Mouse (Mus musculus) liver, adult (tissue): ENCODE data around the gene Hps1.

Experiments
- GATA4 ChIP-seq: IDR thresholded peaks from 2 replicates; pipeline ENCODE4 v1.6.1; 2014; ENCODE audit warnings: mild to moderate bottlenecking, low read length; ENCODE audit not compliant: insufficient replicate concordance

The Hps1 gene

GRCm38 (mm10) chr19:42779531-42780155 lies at the start of gene Hps1:
Gene Hps1 (minus strand): TSS chr19:42779978.
- no peak for TF ChIP-seq GATA4

- TF ChIP-seq GATA4, result no peak
These were observed 49.4 kb upstream of the Hps1 start for GRCm38 (mm10) chr19:42829196-42829595.

- no peak for TF ChIP-seq GATA4
These were observed 48.1 kb upstream of the Hps1 start for GRCm38 (mm10) chr19:42827843-42828242.

- no peak for TF ChIP-seq GATA4
These were observed 40.3 kb upstream of the Hps1 start for GRCm38 (mm10) chr19:42820109-42820508.

DNA sequence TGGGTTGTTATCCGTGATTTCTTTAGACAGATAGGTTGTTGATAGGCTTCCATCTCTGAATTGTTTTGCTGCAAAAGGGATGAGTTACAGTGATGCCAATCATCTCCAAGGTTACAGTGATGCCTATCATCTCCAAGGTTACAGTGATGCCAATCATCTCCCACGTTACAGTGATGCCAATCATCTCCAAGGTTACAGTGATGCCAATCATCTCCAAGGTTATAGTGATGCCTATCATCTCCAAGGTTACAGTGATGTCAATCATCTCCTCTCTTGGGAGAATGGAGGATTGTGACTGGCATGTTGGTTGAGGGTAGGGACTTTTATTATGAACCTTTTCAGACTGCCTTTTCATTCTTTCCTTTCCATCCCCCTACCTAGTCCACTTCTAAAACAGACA lies 38.0 kb upstream of the Hps1 start:
- TF ChIP-seq GATA4, result no peak

DNA sequence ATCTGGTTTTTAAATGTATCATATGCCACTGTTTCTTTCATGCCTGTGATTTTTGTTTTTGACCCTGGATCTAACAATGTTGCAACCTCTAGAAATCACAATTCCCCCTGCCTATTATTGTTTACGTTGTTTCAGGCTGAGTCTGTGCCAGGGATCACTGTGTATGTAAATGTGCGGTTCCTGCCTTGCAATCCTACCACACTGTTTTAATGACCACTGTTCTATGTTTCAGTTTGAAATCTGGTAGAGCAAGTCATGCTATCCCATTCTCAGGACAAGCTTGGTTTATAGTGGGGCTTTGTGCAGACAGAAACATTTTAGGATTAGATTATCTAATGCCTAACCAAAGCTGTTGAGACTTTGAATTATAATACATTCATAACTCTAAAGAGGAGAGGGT lies 36.5 kb upstream of the Hps1 start:
- TF ChIP-seq GATA4, result no peak

DNA sequence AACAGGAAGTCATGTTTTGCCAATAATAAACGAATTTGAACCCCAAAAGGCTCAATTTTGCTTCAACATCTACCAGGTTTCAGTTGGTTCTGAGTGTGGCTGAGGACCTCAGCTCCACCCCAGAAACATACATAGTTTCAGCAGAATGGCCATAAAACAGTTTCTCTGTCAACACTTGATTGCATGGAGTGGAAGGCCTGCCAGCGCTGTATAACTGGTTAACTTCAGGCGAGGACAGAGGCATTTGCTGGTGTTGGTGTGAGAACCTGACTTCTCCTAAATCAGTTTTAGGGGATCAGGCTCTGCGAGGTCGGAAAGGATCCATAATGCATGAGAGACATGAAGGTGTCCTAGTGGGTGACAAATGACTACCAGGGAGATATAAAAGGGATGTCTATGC lies 30.4 kb upstream of the Hps1 start:
- TF ChIP-seq GATA4, result no peak

DNA sequence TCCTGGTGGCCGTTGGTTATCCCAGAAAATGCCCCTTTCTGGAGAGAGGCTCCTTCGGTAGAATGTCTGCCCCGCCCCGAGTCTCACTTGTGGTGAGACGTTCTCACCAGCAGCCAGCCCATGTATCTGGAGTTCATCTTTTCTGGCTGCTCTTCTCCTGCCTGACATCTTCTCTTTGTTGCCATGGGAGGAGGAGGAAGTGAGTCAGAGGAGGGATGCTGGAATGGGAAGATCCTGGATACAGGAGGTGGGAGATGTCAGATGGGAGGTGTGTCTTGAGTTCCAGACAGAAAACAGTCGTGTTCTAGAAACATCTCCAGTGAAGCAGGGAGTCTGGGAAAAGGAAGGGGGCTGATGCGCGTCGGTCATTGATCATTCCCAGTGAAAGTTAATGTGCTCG lies 29.7 kb upstream of the Hps1 start:
- TF ChIP-seq GATA4, result no peak

GRCm38 (mm10) chr19:42797866-42798265 lies 18.1 kb upstream of the Hps1 start:
- TF ChIP-seq GATA4, result no peak

- no peak for TF ChIP-seq GATA4
These were observed 16.0 kb upstream of the Hps1 start for GRCm38 (mm10) chr19:42795801-42796200.

DNA sequence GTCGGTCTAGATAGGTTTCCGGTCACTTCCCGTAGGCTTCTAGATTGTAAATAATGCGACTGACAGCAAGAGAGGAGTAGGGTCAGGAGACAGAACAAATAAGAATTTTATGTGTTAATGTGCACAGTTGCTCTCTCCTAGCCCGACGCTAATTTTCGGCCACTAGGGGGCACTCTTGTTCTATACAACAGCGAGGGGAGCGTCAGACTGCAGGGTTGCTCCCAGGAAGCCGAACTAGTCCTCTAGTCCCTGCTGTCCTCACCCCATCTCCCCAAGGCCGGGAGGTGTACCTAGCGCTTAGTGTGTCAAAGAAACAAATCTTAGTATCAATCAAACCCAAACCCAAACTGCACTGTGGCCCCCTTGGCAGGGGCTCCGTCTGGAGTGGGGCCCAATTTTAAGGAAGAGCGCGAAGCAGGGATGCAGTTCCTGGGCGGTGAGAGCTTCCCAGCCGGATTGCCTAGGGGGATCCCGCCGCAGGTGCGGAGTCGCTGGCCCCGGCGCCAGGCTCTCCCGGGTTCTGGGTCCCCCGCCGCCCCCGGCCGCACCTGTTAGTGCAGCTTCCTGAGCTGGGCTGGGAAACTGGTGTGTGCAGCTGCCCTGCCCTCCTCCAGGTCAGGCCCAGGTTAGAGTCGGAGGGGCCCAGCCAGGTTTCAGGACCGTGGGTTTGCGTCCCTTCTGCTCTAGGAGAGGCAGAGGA lies 15.3 kb upstream of the Hps1 start:
- TF ChIP-seq GATA4, result no peak

- TF ChIP-seq GATA4, result no peak
These were observed 8.5 kb upstream of the Hps1 start for GRCm38 (mm10) chr19:42788311-42788710.

DNA sequence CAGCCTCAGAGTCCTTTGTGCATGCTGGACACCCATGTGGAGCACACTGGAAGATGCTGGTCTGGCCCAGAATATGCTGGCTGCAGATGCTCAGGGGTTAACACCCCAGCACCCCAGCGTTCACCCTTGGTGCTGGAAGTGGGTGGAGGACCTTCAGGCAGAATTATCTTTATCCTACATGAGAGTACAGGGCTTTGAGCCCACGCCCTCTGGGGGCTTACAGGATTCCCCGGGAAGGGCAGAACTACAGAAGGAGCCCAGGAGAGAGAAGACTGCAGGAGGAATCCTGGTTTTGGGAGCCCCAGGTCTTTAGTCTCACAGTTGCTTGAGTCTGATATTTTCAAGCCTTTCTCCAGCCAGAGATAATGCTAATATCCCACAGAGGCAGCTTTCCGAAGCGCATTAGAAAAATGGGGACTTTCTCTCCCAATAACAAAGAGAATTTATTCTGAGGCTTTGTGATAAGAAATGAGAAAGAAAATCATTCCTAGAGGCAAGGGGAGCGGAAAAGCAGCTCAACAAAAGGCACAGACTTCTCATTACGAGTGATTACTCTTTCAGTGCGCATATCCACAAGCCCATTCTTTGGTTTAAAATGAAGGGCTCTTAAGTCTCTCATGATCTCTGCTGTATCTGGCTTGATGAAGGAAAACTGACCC lies 5.9 kb upstream of the Hps1 start:
- no peak for TF ChIP-seq GATA4

GRCm38 (mm10) chr19:42785129-42785528 lies 5.4 kb upstream of the Hps1 start:
- TF ChIP-seq GATA4, result no peak

DNA sequence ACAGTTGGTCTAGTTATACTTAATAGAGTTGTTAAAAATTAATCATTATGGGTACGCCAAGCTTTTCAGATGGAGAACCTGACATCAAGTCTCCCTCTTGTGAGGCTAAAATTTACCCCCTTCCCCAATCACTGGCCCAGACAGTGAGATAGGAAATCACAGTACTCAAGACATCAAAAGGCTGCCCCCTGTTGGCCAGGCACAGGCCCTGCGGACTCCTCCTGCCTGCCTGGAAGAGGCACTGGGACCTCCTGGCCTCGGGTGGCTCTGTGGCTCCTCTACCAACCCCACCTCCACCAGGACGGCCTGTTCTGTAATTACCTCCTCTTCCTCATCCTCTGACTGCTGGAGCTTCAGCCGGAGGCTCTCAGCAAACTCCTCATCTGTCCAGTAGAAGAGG lies 2.0 kb downstream of the Hps1 start:
- TF ChIP-seq GATA4, result no peak

DNA sequence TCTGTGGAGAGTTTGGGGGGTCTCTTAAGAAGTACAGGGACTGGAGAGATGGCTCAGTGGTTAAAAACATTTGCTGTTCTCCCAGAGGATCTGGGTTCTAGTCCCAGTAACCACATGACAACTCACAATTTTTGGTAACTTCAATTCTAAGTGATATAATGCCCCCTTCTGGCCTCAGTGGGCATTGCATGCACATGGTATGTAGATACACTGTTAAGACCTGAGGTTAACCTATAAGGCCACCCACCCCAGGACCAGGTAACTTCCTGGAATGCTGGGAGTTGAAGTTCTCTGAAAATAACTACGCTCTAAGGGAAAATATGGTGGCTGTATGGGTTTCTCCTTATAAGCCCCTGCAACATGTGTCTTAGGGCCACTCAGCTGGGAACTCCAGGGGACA lies 3.0 kb downstream of the Hps1 start:
- no peak for TF ChIP-seq GATA4
